Mouse (Mus musculus) embryonic facial prominence, embryonic 12.5 days (tissue): Measurements from ENCODE around the gene Zfp384. TPM values are rescaled to one million over a fixed set of nuclear protein-coding genes. Genes with fewer than 3 reads are reported as not detected.

Source experiments
- ATAC-seq: fragments of 200-750 bp; cut with Nextera tagmentation; 2 replicates; pipeline ENCODE4 v1.8.0; 2017; ENCODE audit not compliant: insufficient number of reproducible peaks, insufficient read depth, low FRiP score, low TSS enrichment
- H3K27ac ChIP-seq: fragments of 300-500 bp; sonication (generic); 2 replicates; pipeline ENCODE4 v1.5.1; 2016; ENCODE audit warnings: mild to moderate bottlenecking
- H3K27me3 ChIP-seq: fragments of 300-500 bp; sonication (generic); 2 replicates; pipeline ENCODE4 v1.6.1; 2016; ENCODE audit warnings: mild to moderate bottlenecking, moderate library complexity
- H3K36me3 ChIP-seq: fragments of 300-500 bp; sonication (generic); 2 replicates; pipeline ENCODE4 v1.6.1; 2016; ENCODE audit warnings: mild to moderate bottlenecking
- H3K4me1 ChIP-seq: fragments of 300-500 bp; sonication (generic); 2 replicates; pipeline ENCODE4 v1.6.1; 2016
- H3K4me2 ChIP-seq: fragments of 300-500 bp; sonication (generic); replicated peaks from 2 replicates; pipeline ENCODE4 v1.6.1; 2016; ENCODE audit warnings: mild to moderate bottlenecking, moderate library complexity
- H3K4me3 ChIP-seq: fragments of 300-500 bp; sonication (generic); 2 replicates; pipeline ENCODE4 v1.5.1; 2016; ENCODE audit warnings: mild to moderate bottlenecking
- H3K9ac ChIP-seq: fragments of 300-500 bp; sonication (generic); 2 replicates; pipeline ENCODE4 v1.6.1; 2016; ENCODE audit warnings: mild to moderate bottlenecking, moderate library complexity
- H3K9me3 ChIP-seq: fragments of 300-500 bp; sonication (generic); 2 replicates; pipeline ENCODE4 v1.6.1; 2016; ENCODE audit warnings: mild to moderate bottlenecking, moderate library complexity
- WGBS: fragments of 180-500 bp; shearing (Covaris S2); methylation state at CpG from one replicate; pipeline ENCODE4 v1.1.7; 2016; 5-methylcytosine and 5-hydroxymethylcytosine counted together
- polyA plus RNA-seq: library from polyadenylated mRNA; unstranded; fragments of >200 nt; fragmentation: Nextera tagmentation; extraction: Ambion mirVana; gene quantifications from 2 replicates; pipeline ENCODE4 v1.2.1, GENCODE M21; 2016

Gene Zfp384
- polyA plus RNA-seq, 1 experiment from 2014 or later = 22.3 TPM

DNA sequence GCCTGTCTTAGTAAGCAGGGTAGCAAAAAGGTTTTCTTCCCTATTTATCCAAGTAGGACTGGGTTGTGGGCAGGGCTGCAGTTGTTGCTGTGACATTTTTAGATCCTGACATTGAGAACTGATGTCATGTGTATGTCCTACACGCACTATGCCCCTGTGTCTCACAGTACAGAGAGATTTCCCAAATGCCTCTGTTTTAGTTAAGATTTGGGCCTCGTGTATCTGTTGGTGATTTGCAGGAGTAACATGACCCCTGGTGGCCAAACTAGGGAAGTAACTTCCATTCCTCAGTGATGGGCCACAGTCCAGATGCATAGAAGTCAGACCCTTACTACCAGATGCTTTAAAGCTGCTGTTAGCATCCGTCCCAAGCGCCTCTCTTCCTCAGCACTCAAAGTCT is 75.5 kb downstream of the Zfp384 start:
- ATAC-seq = no peak

More for the DNA sequence above, 75.5 kb downstream of the Zfp384 start:
- Histone ChIP-seq H3K4me1 (peaks cover 15% of the 10 kb centered on the region; the same call in 1 of the 2 replicates), H3K36me3 (no peaks in the 10 kb centered on the region), H3K27ac (peak overlapping the region; percentile 31), H3K4me2 (no peak overlapping the region), H3K9ac (no peak overlapping the region), H3K27me3 (no peaks in the 10 kb centered on the region), H3K4me3 (no peak overlapping the region), H3K9me3 (no peaks in the 10 kb centered on the region)
- 4% methylated on average over 4 of the region's 4 CpGs for WGBS

Other genes starting within 250 kb of the Zfp384 start
- 9.7 and 10.2 TPM in 2 replicates for gene Eno2, start 239.5 kb upstream of the Zfp384 start, polyA plus RNA-seq
- 0.59 and 1.0 TPM in 2 replicates for gene Lrrc23, start 229.4 kb upstream of the Zfp384 start, polyA plus RNA-seq
- 7.8 and 10.5 TPM in 2 replicates for gene Spsb2, start 200.5 kb upstream of the Zfp384 start, polyA plus RNA-seq
- gene Tpi1, start 194.8 kb upstream of the Zfp384 start, polyA plus RNA-seq = 615 and 621 TPM in 2 replicates
- gene Usp5, start 179.7 kb upstream of the Zfp384 start, polyA plus RNA-seq = 191 and 197 TPM in 2 replicates
- 157 and 166 TPM in 2 replicates for gene Cdca3, start 179.6 kb upstream of the Zfp384 start, polyA plus RNA-seq
- 0.58 and 1.0 TPM in 2 replicates for gene Gnb3, start 168.9 kb upstream of the Zfp384 start, polyA plus RNA-seq
- 61.7 and 68.9 TPM in 2 replicates for gene P3h3, start 151.4 kb upstream of the Zfp384 start, polyA plus RNA-seq
- 3.4 and 3.6 TPM in 2 replicates for gene Gpr162, start 145.2 kb upstream of the Zfp384 start, polyA plus RNA-seq
- gene Cd4, start 120.9 kb upstream of the Zfp384 start, polyA plus RNA-seq = 0.09 and 0.39 TPM in 2 replicates
- gene Lag3, start 97.4 kb upstream of the Zfp384 start, polyA plus RNA-seq = 3.1 and 4.1 TPM in 2 replicates
- 390 and 395 TPM in 2 replicates for gene Ptms, start 89.0 kb upstream of the Zfp384 start, polyA plus RNA-seq
- 419 and 427 TPM in 2 replicates for gene Mlf2, start 77.8 kb upstream of the Zfp384 start, polyA plus RNA-seq
- 119 and 121 TPM in 2 replicates for gene Cops7a, start 43.6 kb upstream of the Zfp384 start, polyA plus RNA-seq
- 5.5 and 6.2 TPM in 2 replicates for gene Pianp, start 12.5 kb upstream of the Zfp384 start, polyA plus RNA-seq
- 165 and 176 TPM in 2 replicates for gene Ing4, start 30.6 kb downstream of the Zfp384 start, polyA plus RNA-seq
- 17.6 and 21.0 TPM in 2 replicates for gene Acrbp, start 40.5 kb downstream of the Zfp384 start, polyA plus RNA-seq
- 0.53 and 0.61 TPM in 2 replicates for gene Lpar5, start 58.8 kb downstream of the Zfp384 start, polyA plus RNA-seq
- 90.0 and 104 TPM in 2 replicates for gene Chd4, start 86.8 kb downstream of the Zfp384 start, polyA plus RNA-seq
- 68.0 and 70.1 TPM in 2 replicates for gene Nop2, start 122.8 kb downstream of the Zfp384 start, polyA plus RNA-seq
- gene Iffo1, start 136.1 kb downstream of the Zfp384 start, polyA plus RNA-seq = 19.1 and 24.0 TPM in 2 replicates
- 1,846 and 1,855 TPM in 2 replicates for gene Gapdh, start 157.3 kb downstream of the Zfp384 start, polyA plus RNA-seq
- gene Ncapd2, start 182.6 kb downstream of the Zfp384 start, polyA plus RNA-seq = 186 and 191 TPM in 2 replicates
- 191 and 206 TPM in 2 replicates for gene Mrpl51, start 182.7 kb downstream of the Zfp384 start, polyA plus RNA-seq
- gene Vamp1, start 206.4 kb downstream of the Zfp384 start, polyA plus RNA-seq = 4.9 and 5.1 TPM in 2 replicates
- gene Tapbpl, start 222.7 kb downstream of the Zfp384 start, polyA plus RNA-seq = 2.2 and 2.5 TPM in 2 replicates
- gene Cd27, start 227.9 kb downstream of the Zfp384 start, polyA plus RNA-seq = 1.8 and 3.1 TPM in 2 replicates